Mouse (Mus musculus): ENCODE measurements at regions not wholly inside any gene's neighbourhood (a gene's known extent, or its start where the extent isn't known, plus 50 kb on each side); places are given as distances from the start of the nearest gene placed in this dataset.

- no peak for DNase-seq
Observed at GRCm38 (mm10) chr1:181302151-181302550, 50.3 kb upstream of the Cnih3 start.

All from liver (tissue).